Mouse (Mus musculus) liver, adult 2 months (tissue): ENCODE data around the gene Sgms2. TPM values are rescaled to one million over a fixed set of nuclear protein-coding genes. Genes with fewer than 3 reads are reported as not detected.

Experiments used
- DNase-seq: peaks from one replicate; pipeline ENCODE4 v3.0.0-alpha.2; 2011; ENCODE audit warnings: low read depth, low spot score; ENCODE audit errors: extremely low read depth
- H3K27ac ChIP-seq: fragments of 200-500 bp; replicated peaks from 2 replicates; pipeline ENCODE4 v1.5.1; 2012; ENCODE audit warnings: low read depth, mild to moderate bottlenecking, control low read depth, inconsistent platforms, low read length; ENCODE audit not compliant: insufficient read depth
- H3K27me3 ChIP-seq: fragments of 200-500 bp; 2 replicates; pipeline ENCODE4 v1.6.1; 2012; ENCODE audit warnings: mild to moderate bottlenecking, moderate library complexity, low read length, inconsistent platforms; ENCODE audit not compliant: control insufficient read depth, insufficient read depth
- H3K36me3 ChIP-seq: fragments of 200-500 bp; 2 replicates; pipeline ENCODE4 v1.6.1; 2012; ENCODE audit warnings: low read length, inconsistent platforms; ENCODE audit not compliant: control insufficient read depth, insufficient read depth
- H3K4me1 ChIP-seq: fragments of 200-500 bp; 2 replicates; pipeline ENCODE4 v1.6.1; 2011; ENCODE audit warnings: low read length; ENCODE audit not compliant: control insufficient read depth, insufficient read depth
- H3K4me3 ChIP-seq: fragments of 200-500 bp; 2 replicates; pipeline ENCODE4 v1.5.1; 2011; ENCODE audit warnings: low read depth, mild to moderate bottlenecking, control low read depth, low read length, moderate library complexity; ENCODE audit not compliant: insufficient read depth
- H3K79me2 ChIP-seq: fragments of 200-500 bp; 2 replicates; pipeline ENCODE4 v1.6.1; 2012; ENCODE audit warnings: inconsistent platforms, mild to moderate bottlenecking, low read length, moderate library complexity; ENCODE audit not compliant: control insufficient read depth, insufficient read depth
- H3K9ac ChIP-seq: fragments of 200-500 bp; 2 replicates; pipeline ENCODE4 v1.6.1; 2012; ENCODE audit warnings: low read depth, mild to moderate bottlenecking, control low read depth, inconsistent platforms, low read length
- CTCF ChIP-seq: fragments of 200-500 bp; IDR thresholded peaks from 2 replicates; pipeline ENCODE4 v1.5.1; 2011; ENCODE audit warnings: low read depth, low read length, control low read depth
- POLR2A ChIP-seq: fragments of 200-500 bp; IDR thresholded peaks from 2 replicates; pipeline ENCODE4 v1.6.1; 2011; ENCODE audit warnings: low read length, control low read depth; ENCODE audit not compliant: insufficient read depth; ENCODE audit errors: extremely low read depth
- WGBS: fragments of 180-500 bp; shearing (Covaris S2); methylation state at CpG from one replicate; pipeline ENCODE4 v1.1.7; 2018; 5-methylcytosine and 5-hydroxymethylcytosine counted together
- polyA plus RNA-seq: library from polyadenylated mRNA; depleted of rRNA; stranded (reverse); fragments of >200 nt; gene quantifications from 2 replicates; pipeline ENCODE4 v1.2.3, GENCODE M21; 2012
- total RNA-seq: library from RNA; depleted of rRNA; stranded (reverse); fragments of >200 nt; gene quantifications from 2 replicates; pipeline ENCODE4 v1.2.3, GENCODE M21; 2014

Gene Sgms2
- total and polyA plus RNA-seq, 2 experiments, result 11.8 to 35.8 TPM

- Histone ChIP-seq H3K79me2 (peaks cover 17% of the 10 kb centered on the region; the same call in 1 of the 2 replicates), H3K27ac (no peak overlapping the region), H3K4me3 (no peak overlapping the region), H3K36me3 (no peaks in the 10 kb centered on the region), H3K4me1 (peaks cover 7% of the 10 kb centered on the region), H3K27me3 (no peaks in the 10 kb centered on the region), H3K9ac (no peak overlapping the region)
- TF ChIP-seq POLR2A (no peak), CTCF (no peak)
- DNase-seq, result no peak
- WGBS, result 71% methylated on average over 5 of the region's 5 CpGs
These were observed 135.2 kb downstream of the Sgms2 start for GRCm38 (mm10) chr3:131356026-131356425.

GRCm38 (mm10) chr3:131350539-131350938, 140.7 kb downstream of the Sgms2 start:
- H3K36me3 ChIP-seq, result no peaks in the 10 kb centered on the region; the same call in 1 of the 2 replicates
- no peak overlapping the region for H3K27ac ChIP-seq
- no peak overlapping the region for H3K4me3 ChIP-seq
- H3K79me2 ChIP-seq, result peaks cover 12% of the 10 kb centered on the region; the same call in 1 of the 2 replicates
- peak; percentile 54 for DNase-seq
- no peak overlapping the region for H3K9ac ChIP-seq
- peaks cover 8% of the 10 kb centered on the region for H3K4me1 ChIP-seq
- 55% methylated on average over 7 of the region's 7 CpGs for WGBS
- no peaks in the 10 kb centered on the region for H3K27me3 ChIP-seq
- TF ChIP-seq POLR2A (no peak), CTCF (no peak)

- DNase-seq, result peak; percentile 61
- Histone ChIP-seq H3K36me3 (no peaks in the 10 kb centered on the region; the same call in 1 of the 2 replicates), H3K79me2 (peaks cover 16% of the 10 kb centered on the region; the same call in 1 of the 2 replicates), H3K4me3 (no peak overlapping the region), H3K27me3 (no peaks in the 10 kb centered on the region), H3K27ac (no peak overlapping the region), H3K4me1 (peaks cover 8% of the 10 kb centered on the region), H3K9ac (no peak overlapping the region)
- 41% methylated on average over 6 of the region's 6 CpGs for WGBS
- no peak for TF ChIP-seq CTCF
- TF ChIP-seq POLR2A, result no peak
These were observed 142.2 kb downstream of the Sgms2 start for GRCm38 (mm10) chr3:131349013-131349412.

GRCm38 (mm10) chr3:131348579-131348950, 142.6 kb downstream of the Sgms2 start:
- 80% methylated on average over 3 of the region's 3 CpGs for WGBS

GRCm38 (mm10) chr3:131347831-131348578, 143.2 kb downstream of the Sgms2 start:
- no peak overlapping the region for H3K4me3 ChIP-seq
- TF ChIP-seq POLR2A (no peak), CTCF (peak; percentile 86)
- DNase-seq, result peak; percentile 63
- no peak overlapping the region for H3K9ac ChIP-seq
- peaks cover 8% of the 10 kb centered on the region for H3K4me1 ChIP-seq
- no peaks in the 10 kb centered on the region for H3K27me3 ChIP-seq
- 24% methylated on average over 6 of the region's 6 CpGs for WGBS
- H3K79me2 ChIP-seq, result peaks cover 13% of the 10 kb centered on the region; the same call in 1 of the 2 replicates
- no peaks in the 10 kb centered on the region; the same call in 1 of the 2 replicates for H3K36me3 ChIP-seq
- H3K27ac ChIP-seq, result no peak overlapping the region

More at GRCm38 (mm10) chr3:131348579-131348950, 142.6 kb downstream of the Sgms2 start:
- no peak for TF ChIP-seq CTCF
- TF ChIP-seq POLR2A, result no peak
- Histone ChIP-seq H3K27me3 (no peaks in the 10 kb centered on the region), H3K4me3 (no peak overlapping the region), H3K36me3 (no peaks in the 10 kb centered on the region; the same call in 1 of the 2 replicates), H3K4me1 (peaks cover 8% of the 10 kb centered on the region), H3K9ac (no peak overlapping the region), H3K79me2 (peaks cover 15% of the 10 kb centered on the region; the same call in 1 of the 2 replicates), H3K27ac (no peak overlapping the region)
- DNase-seq, result no peak

GRCm38 (mm10) chr3:131345903-131346302, 145.3 kb downstream of the Sgms2 start:
- no peak overlapping the region for H3K9ac ChIP-seq
- H3K27me3 ChIP-seq, result no peaks in the 10 kb centered on the region
- H3K79me2 ChIP-seq, result peaks cover 13% of the 10 kb centered on the region; the same call in 1 of the 2 replicates
- no peak overlapping the region for H3K4me3 ChIP-seq
- 21% methylated on average over 6 of the region's 6 CpGs for WGBS
- peaks cover 2% of the 10 kb centered on the region; the same call in 1 of the 2 replicates for H3K36me3 ChIP-seq
- no peak for TF ChIP-seq CTCF
- no peak for TF ChIP-seq POLR2A
- peaks cover 9% of the 10 kb centered on the region for H3K4me1 ChIP-seq
- peak; percentile 76 for DNase-seq
- H3K27ac ChIP-seq, result no peak overlapping the region
